Mouse (Mus musculus) intestine, postnatal 0 days (tissue): ENCODE results near the gene D5Ertd579e. TPM values are rescaled to one million over a fixed set of nuclear protein-coding genes. Genes with fewer than 3 reads are reported as not detected.

Experiments used
- ATAC-seq: fragments of 200-750 bp; cut with Nextera tagmentation; 2 replicates; pipeline ENCODE4 v1.8.0; 2017; ENCODE audit warnings: mild to moderate bottlenecking, moderate TSS enrichment, moderate library complexity
- H3K27ac ChIP-seq: fragments of 300-500 bp; sonication (generic); 2 replicates; pipeline ENCODE4 v1.5.1; 2014; ENCODE audit warnings: mild to moderate bottlenecking, low read depth, low read length, moderate library complexity
- H3K27me3 ChIP-seq: fragments of 300-500 bp; sonication (generic); replicated peaks from 2 replicates; pipeline ENCODE4 v1.6.1; 2014; ENCODE audit warnings: low read length, mixed read lengths; ENCODE audit not compliant: control insufficient read depth, insufficient read depth
- H3K36me3 ChIP-seq: fragments of 300-500 bp; sonication (generic); 2 replicates; pipeline ENCODE4 v1.6.1; 2014; ENCODE audit warnings: mild to moderate bottlenecking, moderate library complexity; ENCODE audit not compliant: control insufficient read depth, insufficient read depth
- H3K4me1 ChIP-seq: fragments of 300-500 bp; sonication (generic); replicated peaks from 2 replicates; pipeline ENCODE4 v1.6.1; 2014; ENCODE audit warnings: antibody characterized with exemption, low read length, mixed read lengths; ENCODE audit not compliant: control insufficient read depth, insufficient read depth
- H3K4me2 ChIP-seq: fragments of 300-500 bp; sonication (generic); replicated peaks from 2 replicates; pipeline ENCODE4 v1.6.1; 2014; ENCODE audit warnings: low read depth, mild to moderate bottlenecking, moderate library complexity
- H3K4me3 ChIP-seq: fragments of 300-500 bp; sonication (generic); 2 replicates; pipeline ENCODE4 v1.5.1; 2014; ENCODE audit warnings: low read depth, low read length
- H3K9ac ChIP-seq: fragments of 300-500 bp; sonication (generic); 2 replicates; pipeline ENCODE4 v1.6.1; 2014; ENCODE audit warnings: mild to moderate bottlenecking, low read depth, low read length
- H3K9me3 ChIP-seq: fragments of 300-500 bp; sonication (generic); 2 replicates; pipeline ENCODE4 v1.6.1; 2016; ENCODE audit warnings: mixed run types; ENCODE audit not compliant: control insufficient read depth
- CTCF ChIP-seq: sonication (generic); IDR thresholded peaks from 2 replicates; pipeline ENCODE4 v1.5.1; 2016; ENCODE audit warnings: low read depth, mild to moderate bottlenecking, control low read depth, antibody characterized with exemption, moderate library complexity
- WGBS: fragments of 180-500 bp; shearing (Covaris S2); extraction: QIAGEN DNeasy Blood & Tissue Kit; methylation state at CpG from one replicate; pipeline ENCODE4 v1.1.7; 2014; 5-methylcytosine and 5-hydroxymethylcytosine counted together
- polyA plus RNA-seq: library from polyadenylated mRNA; unstranded; fragments of >200 nt; fragmentation: Nextera tagmentation; extraction: Ambion mirVana; gene quantifications from 2 replicates; pipeline ENCODE4 v1.2.1, GENCODE M21; 2015

Gene D5Ertd579e
- polyA plus RNA-seq, 1 experiment from 2014 or later: 19.6 TPM

- H3K9ac ChIP-seq: no peak overlapping the region
- no peak for TF ChIP-seq CTCF
- no peak overlapping the region for H3K4me3 ChIP-seq
- no peak overlapping the region; the same call in 1 of the 2 replicates for H3K27ac ChIP-seq
- H3K9me3 ChIP-seq: no peaks in the 10 kb centered on the region
- no peak overlapping the region for H3K4me2 ChIP-seq
- ATAC-seq: no peak
- H3K36me3 ChIP-seq: peaks cover 24% of the 10 kb centered on the region; the same call in 1 of the 2 replicates
- no peaks in the 10 kb centered on the region for H3K27me3 ChIP-seq
- 83% methylated on average over 7 of the region's 7 CpGs for WGBS
- H3K4me1 ChIP-seq: peaks cover 6% of the 10 kb centered on the region; the same call in 1 of the 2 replicates
Measured at GRCm38 (mm10) chr5:36570098-36570497, 125.7 kb downstream of the D5Ertd579e start.

- Histone ChIP-seq H3K27me3 (no peaks in the 10 kb centered on the region), H3K4me1 (peaks cover 3% of the 10 kb centered on the region; the same call in 1 of the 2 replicates), H3K9me3 (no peaks in the 10 kb centered on the region), H3K9ac (no peak overlapping the region), H3K4me2 (no peak overlapping the region), H3K27ac (no peak overlapping the region), H3K36me3 (peaks cover 28% of the 10 kb centered on the region; the same call in 1 of the 2 replicates), H3K4me3 (no peak overlapping the region)
- no peak for ATAC-seq
- 70% methylated on average over 4 of the region's 4 CpGs for WGBS
- no peak for TF ChIP-seq CTCF
Measured at GRCm38 (mm10) chr5:36568118-36568517, 127.7 kb downstream of the D5Ertd579e start.

- no peak overlapping the region for H3K4me2 ChIP-seq
- WGBS: 26% methylated on average over 2 of the region's 2 CpGs
- H3K4me1 ChIP-seq: peaks cover 7% of the 10 kb centered on the region; the same call in 1 of the 2 replicates
- H3K9ac ChIP-seq: no peak overlapping the region
- no peaks in the 10 kb centered on the region for H3K9me3 ChIP-seq
- no peak overlapping the region for H3K4me3 ChIP-seq
- no peak for TF ChIP-seq CTCF
- ATAC-seq: no peak
- H3K27me3 ChIP-seq: no peaks in the 10 kb centered on the region
- 0 out of 2 replicates have a peak overlapping the region, but pooled peaks have one; percentile 31 for H3K27ac ChIP-seq
- peaks cover 28% of the 10 kb centered on the region; the same call in 1 of the 2 replicates for H3K36me3 ChIP-seq
Measured at GRCm38 (mm10) chr5:36567627-36568026, 128.2 kb downstream of the D5Ertd579e start.

GRCm38 (mm10) chr5:36564530-36564929 is 131.3 kb downstream of the D5Ertd579e start:
- no peak overlapping the region for H3K27ac ChIP-seq
- ATAC-seq: no peak
- H3K9ac ChIP-seq: no peak overlapping the region
- no peak overlapping the region for H3K4me3 ChIP-seq
- no peaks in the 10 kb centered on the region for H3K9me3 ChIP-seq
- H3K36me3 ChIP-seq: peaks cover 6% of the 10 kb centered on the region; the same call in 1 of the 2 replicates
- peaks cover 12% of the 10 kb centered on the region; the same call in 1 of the 2 replicates for H3K4me1 ChIP-seq
- 68% methylated on average over 9 of the region's 9 CpGs for WGBS
- no peaks in the 10 kb centered on the region for H3K27me3 ChIP-seq
- TF ChIP-seq CTCF: no peak
- no peak overlapping the region for H3K4me2 ChIP-seq

GRCm38 (mm10) chr5:36563741-36564140 is 132.1 kb downstream of the D5Ertd579e start:
- 0 out of 2 replicates have a peak, but pooled peaks cover 4% of the 10 kb centered on the region for H3K36me3 ChIP-seq
- TF ChIP-seq CTCF: no peak
- no peaks in the 10 kb centered on the region for H3K27me3 ChIP-seq
- H3K9me3 ChIP-seq: no peaks in the 10 kb centered on the region
- peaks cover 16% of the 10 kb centered on the region; the same call in 1 of the 2 replicates for H3K4me1 ChIP-seq
- no peak overlapping the region for H3K4me2 ChIP-seq
- no peak overlapping the region for H3K4me3 ChIP-seq
- H3K27ac ChIP-seq: no peak overlapping the region
- no peak overlapping the region for H3K9ac ChIP-seq
- WGBS: 83% methylated on average over 6 of the region's 6 CpGs
- no peak for ATAC-seq

- Histone ChIP-seq H3K36me3 (0 out of 2 replicates have a peak, but pooled peaks cover 4% of the 10 kb centered on the region), H3K4me2 (no peak overlapping the region), H3K9me3 (no peaks in the 10 kb centered on the region), H3K27me3 (no peaks in the 10 kb centered on the region), H3K4me3 (no peak overlapping the region), H3K27ac (no peak overlapping the region; the same call in 1 of the 2 replicates), H3K4me1 (peaks cover 18% of the 10 kb centered on the region; the same call in 1 of the 2 replicates), H3K9ac (no peak overlapping the region)
- TF ChIP-seq CTCF: no peak
- no peak for ATAC-seq
- WGBS: 80% methylated on average over 10 of the region's 10 CpGs
Measured at GRCm38 (mm10) chr5:36562791-36563445, 132.9 kb downstream of the D5Ertd579e start.
